Mouse (Mus musculus): ENCODE measurements at regions not wholly inside any gene's neighbourhood (a gene's known extent, or its start where the extent isn't known, plus 50 kb on each side); places are given as distances from the start of the nearest gene placed in this dataset.

GRCm38 (mm10) chr9:33814739-33815368 lies 670.8 kb upstream of the Kirrel3 start:
- TF ChIP-seq CTCF (IDR thresholded peaks at IDR 0.05; ENCODE audit: low read depth, low read length) (no peak), TAL1 (conservative IDR thresholded peaks at IDR 0.05; ENCODE audit: low read depth, low read length) (no peak), GATA2 (IDR thresholded peaks at IDR 0.05; ENCODE audit: borderline replicate concordance, low read depth, low read length) (no peak), GATA1 (IDR thresholded peaks at IDR 0.05; ENCODE audit: borderline replicate concordance, low read length) (no peak)
